Mouse (Mus musculus) liver, adult (tissue): Measurements from ENCODE around the gene Fbxw13.
"Not testable (repeated sequence)": the region's sequence is repeated elsewhere in the genome, so short reads cannot be mapped to it uniquely, and the experiment has no call there.

Source experiments
- GATA4 ChIP-seq: IDR thresholded peaks from 2 replicates; pipeline ENCODE4 v1.6.1; 2014; ENCODE audit warnings: mild to moderate bottlenecking, low read length; ENCODE audit not compliant: insufficient replicate concordance

Gene Fbxw13

DNA sequence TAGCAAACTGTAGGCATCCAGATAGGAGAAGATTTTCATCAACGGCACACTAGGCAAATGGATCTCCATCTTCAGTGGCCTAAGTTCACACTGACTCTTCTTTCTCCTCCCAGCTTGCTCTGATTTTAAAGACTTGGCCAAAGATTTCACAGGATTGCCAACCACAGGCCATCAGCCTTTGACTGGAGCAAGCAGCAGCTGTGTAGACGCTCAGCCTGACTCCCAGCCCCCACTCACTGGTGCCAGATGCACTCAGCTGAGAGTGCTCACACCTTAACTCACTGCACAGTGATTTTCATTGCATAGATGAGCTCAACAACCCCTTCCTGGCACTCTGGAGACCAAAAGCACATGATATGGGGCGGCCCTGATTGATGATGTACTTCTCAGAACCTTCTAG, at the start of gene Fbxw13:
Fbxw13 (minus strand) TSS at position 101 of the 400 bp plus-strand sequence.
- TF ChIP-seq GATA4: not testable (repeated sequence)

DNA sequence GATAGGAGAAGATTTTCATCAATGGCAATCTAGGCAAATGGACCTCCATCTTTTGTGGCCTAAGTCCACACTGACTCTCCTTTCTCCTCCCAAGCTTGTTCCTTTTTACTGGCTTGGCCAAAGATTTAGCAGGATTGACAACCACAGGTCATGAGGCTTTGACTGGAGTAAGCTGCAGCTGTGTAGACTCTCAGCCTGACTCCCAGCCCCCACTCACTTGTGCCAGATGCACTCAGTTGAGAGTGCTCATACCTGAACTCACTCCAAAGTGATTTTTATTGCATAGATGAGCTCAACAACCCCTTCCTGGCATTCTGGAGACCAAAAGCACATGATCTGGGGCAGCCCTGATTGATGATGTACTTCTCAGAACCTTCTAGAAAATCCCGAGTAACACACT, 38.9 kb upstream of the Fbxw13 start, which contains the start of gene Fbxw20:
Fbxw20 (minus strand) TSS at position 101 of the 400 bp plus-strand sequence.
- TF ChIP-seq GATA4: no peak

DNA sequence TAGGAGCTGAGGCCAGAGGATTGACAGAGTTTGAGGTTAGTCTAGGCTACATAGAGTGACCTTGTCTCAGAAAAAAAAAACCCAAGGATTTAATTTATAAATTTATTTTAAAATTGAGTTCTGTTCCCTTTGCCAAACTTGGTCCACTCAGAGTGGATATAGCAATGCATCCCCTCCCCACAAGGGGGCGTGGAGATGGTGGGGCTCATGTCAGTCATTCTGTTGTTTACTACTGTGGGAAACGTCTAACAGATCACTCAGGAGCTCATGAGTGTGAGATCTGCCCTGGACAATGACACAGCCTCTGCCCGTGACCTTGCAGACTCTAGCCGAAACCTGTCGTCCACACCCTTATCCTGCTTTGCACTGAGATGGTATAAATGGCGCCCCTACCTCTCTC, 22.7 kb upstream of the Fbxw13 start:
- no peak for TF ChIP-seq GATA4

DNA sequence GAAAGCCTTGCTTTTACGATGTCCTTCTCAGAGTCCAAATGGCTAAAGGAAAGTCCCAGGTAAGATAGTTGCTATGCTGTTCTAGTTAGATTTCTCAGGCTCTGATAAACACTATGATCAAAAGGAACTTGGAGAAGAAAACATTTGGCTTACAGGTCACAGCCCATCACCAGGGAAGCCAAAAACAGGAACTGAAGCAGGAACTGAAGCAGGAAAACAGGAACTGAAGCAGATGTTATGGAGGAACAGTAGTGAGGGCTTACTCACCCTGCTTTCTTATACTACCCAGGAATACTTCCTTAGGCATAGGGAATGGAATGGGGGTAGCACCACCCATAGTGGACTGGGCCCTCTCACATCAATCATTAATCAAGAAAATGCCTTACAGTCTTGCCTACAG, 4.6 kb upstream of the Fbxw13 start:
- no peak for TF ChIP-seq GATA4

DNA sequence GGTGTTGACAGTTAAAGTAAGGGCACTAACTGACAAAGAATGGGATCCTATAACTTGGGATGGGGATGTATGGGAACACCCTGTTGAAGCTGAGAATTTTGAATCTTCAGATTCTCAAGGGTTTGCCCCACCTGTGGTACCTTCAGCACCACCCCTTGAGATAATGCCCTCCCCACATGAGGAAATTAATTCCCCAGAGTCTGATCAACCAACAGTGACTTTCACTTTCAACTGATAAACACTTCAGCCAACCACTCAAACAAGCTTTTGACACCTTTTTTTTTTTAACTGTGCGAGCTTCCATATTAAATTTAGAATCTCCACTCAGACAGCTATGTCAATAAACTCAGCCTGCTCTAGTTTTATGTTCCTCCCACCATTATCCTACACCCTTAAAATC, 3.6 kb upstream of the Fbxw13 start:
- TF ChIP-seq GATA4: no peak

DNA sequence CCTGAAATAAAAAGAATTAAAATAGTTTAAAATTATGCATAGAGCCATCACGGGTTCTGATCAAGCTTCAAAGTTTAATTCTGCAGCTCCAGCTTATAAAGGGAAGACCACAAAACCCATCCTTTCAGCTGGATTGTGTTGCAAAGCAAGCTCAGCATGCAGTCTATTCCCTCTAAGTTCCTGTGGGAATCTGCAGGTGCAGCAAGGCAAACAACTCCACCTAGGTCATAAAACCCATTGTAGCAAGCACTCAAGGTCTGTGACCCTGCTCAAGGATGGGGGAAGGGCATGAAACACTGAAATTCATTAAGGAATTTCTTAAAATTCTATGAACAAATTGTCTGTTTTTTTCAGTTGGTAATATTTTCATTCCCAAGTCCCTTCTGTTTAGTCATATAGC, 18.6 kb downstream of the Fbxw13 start:
- no peak for TF ChIP-seq GATA4

DNA sequence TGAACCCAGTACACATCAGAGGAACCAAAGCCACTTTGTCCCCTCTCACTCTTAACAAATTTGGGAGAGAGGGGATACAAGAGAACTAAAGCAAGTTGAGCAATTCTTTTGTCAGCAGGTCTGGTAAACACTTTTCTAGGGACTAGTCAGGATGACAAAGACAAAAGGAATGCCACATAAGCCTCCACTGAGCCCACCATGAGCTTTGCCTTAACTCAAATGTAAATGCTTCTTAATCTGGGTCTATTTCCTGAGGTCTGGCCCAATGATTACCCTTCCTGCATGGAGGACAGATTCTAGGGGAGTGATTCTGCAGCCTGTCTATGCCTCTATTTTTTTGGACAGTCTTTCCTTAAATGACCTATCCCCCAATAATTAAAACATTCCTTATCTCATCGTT, 19.5 kb downstream of the Fbxw13 start:
- no peak for TF ChIP-seq GATA4

DNA sequence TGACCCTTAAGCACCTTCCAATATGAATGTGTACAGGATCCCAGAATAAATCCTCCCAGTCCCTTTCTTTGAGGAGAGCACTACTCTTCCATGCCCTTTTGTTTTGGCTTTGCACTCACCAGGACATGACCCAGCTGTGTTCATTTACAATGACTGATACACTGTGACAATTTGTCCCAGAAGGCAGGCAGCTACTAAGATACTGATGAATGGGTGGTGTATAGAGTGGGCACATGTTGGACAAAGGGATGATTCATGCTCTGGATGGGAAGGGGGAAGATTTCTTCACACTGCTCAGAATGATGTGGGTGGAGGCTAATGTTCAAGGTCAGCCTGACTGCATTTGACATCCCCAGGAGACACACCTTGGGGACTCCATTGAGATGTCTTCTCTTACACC, 28.5 kb downstream of the Fbxw13 start:
- no peak for TF ChIP-seq GATA4

DNA sequence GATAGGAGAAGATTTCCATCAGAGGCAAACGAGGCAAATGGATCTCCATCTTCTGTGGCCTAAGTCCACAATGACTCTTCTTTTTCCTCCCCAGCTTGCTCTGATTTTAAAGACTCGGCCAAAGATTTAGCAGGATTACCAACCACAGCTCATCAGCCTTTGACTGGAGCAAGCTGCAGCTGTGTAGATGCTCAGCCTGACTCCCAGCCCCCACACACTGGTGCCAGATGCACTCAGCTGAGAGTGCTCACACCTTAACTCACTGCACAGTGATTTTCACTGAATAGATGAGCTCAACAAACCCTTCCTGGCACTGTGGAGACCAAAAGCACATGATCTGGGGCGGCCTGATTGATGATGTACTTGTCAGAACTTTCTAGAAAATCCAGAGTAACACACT, 33.8 kb downstream of the Fbxw13 start, which contains the start of gene Fbxw21:
Fbxw21 (minus strand) TSS at position 101 of the 400 bp plus-strand sequence.
- no peak for TF ChIP-seq GATA4

DNA sequence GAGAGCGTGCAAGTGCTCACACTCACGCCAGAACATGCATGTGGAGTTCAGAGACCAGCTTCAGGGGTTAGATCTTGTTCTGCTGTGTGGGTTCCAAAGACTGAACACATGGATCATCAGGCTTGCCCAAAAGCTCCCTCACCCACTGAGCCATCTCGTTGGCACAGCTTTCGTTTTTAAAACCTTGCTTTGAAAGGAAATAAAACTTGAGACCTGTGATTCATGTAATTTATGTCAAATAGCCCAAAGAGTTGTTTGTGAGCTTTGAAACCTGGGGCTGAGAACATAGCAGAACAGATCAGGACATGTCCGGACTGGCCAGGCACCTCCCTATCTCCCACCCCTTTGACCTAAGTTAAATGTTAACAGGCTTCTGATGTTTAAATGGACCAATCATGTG, 65.7 kb downstream of the Fbxw13 start:
- no peak for TF ChIP-seq GATA4
